In the genomic region with DNA sequence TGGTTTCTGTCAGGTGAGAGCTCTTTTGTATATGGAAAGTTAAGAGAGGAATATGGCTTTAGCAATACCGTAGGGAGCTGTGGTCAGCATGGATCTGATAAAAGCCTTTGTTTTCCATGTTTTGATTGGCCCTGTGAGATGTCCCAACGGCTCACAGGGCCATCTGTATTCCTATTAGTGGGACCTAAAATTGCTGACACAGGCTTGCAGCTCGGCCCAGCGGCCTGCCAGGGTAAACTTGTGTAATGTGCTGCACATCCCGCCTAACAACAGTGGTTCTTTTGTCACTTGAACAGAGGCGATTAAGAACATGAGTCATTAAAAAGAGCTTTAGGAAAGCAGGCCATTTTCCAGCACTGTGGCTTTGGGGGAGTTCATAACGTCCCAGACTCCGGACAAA, we compare ENCODE assay signal across 8 mouse cellular contexts.
DNase-seq lines count a peak whose midpoint lies in the region; ATAC-seq lines count a peak whose summit lies in the region.

No protein-coding gene starts in this region.

- H3K27ac ChIP-seq in embryonic facial prominence, embryonic 15.5 days (replicated peaks) = no peak overlapping the region
- H3K27ac ChIP-seq in heart, embryonic 12.5 days (ENCODE audit: poor library complexity, severe bottlenecking) = peak overlapping the region; percentile 31
- H3K27ac ChIP-seq in limb, embryonic 15.5 days = no peak overlapping the region; the same call in 1 of the 2 replicates

- ATAC-seq in embryonic facial prominence, embryonic 15.5 days (ENCODE audit: insufficient number of reproducible peaks, low FRiP score, low TSS enrichment, low read depth) = peak; percentile 54; the same call in 1 of the 2 replicates
- ATAC-seq in heart, embryonic 12.5 days (ENCODE audit: insufficient number of reproducible peaks, low FRiP score) = peak; percentile 92
- ATAC-seq in limb, embryonic 15.5 days (ENCODE audit: insufficient number of reproducible peaks, low FRiP score, low TSS enrichment, low read depth) = peak; percentile 71

- H3K9ac ChIP-seq in embryonic facial prominence, embryonic 15.5 days = no peak overlapping the region
- no peak overlapping the region for H3K9ac ChIP-seq in heart, embryonic 12.5 days
- H3K9ac ChIP-seq in limb, embryonic 15.5 days = no peak overlapping the region

- 0 out of 2 replicates have a peak, but pooled peaks cover 8% of the 10 kb centered on the region for H3K4me1 ChIP-seq in embryonic facial prominence, embryonic 15.5 days
- 0 out of 2 replicates have a peak, but pooled peaks cover 2% of the 10 kb centered on the region for H3K4me1 ChIP-seq in heart, embryonic 12.5 days (replicated peaks)
- peaks cover 6% of the 10 kb centered on the region; the same call in 1 of the 2 replicates for H3K4me1 ChIP-seq in limb, embryonic 15.5 days

- H3K27me3 ChIP-seq in embryonic facial prominence, embryonic 15.5 days = no peaks in the 10 kb centered on the region
- H3K27me3 ChIP-seq in heart, embryonic 12.5 days (replicated peaks) = no peaks in the 10 kb centered on the region
- no peaks in the 10 kb centered on the region for H3K27me3 ChIP-seq in limb, embryonic 15.5 days

- no peaks in the 10 kb centered on the region for H3K9me3 ChIP-seq in embryonic facial prominence, embryonic 15.5 days (replicated peaks)
- H3K9me3 ChIP-seq in heart, embryonic 12.5 days (replicated peaks) = no peaks in the 10 kb centered on the region
- H3K9me3 ChIP-seq in limb, embryonic 15.5 days = no peaks in the 10 kb centered on the region

- H3K36me3 ChIP-seq in embryonic facial prominence, embryonic 15.5 days = no peaks in the 10 kb centered on the region
- H3K36me3 ChIP-seq in heart, embryonic 12.5 days = no peaks in the 10 kb centered on the region
- no peaks in the 10 kb centered on the region for H3K36me3 ChIP-seq in limb, embryonic 15.5 days

- 8% methylated on average over 8 of the region's 8 CpGs for WGBS in embryonic facial prominence, embryonic 15.5 days
- WGBS in heart, embryonic 12.5 days = 36% methylated on average over 8 of the region's 8 CpGs
- WGBS in limb, embryonic 15.5 days = 20% methylated on average over 8 of the region's 8 CpGs

- no peak overlapping the region for H3K4me2 ChIP-seq in embryonic facial prominence, embryonic 15.5 days (replicated peaks)
- no peak overlapping the region for H3K4me2 ChIP-seq in heart, embryonic 12.5 days
- no peak overlapping the region for H3K4me2 ChIP-seq in limb, embryonic 15.5 days

- DNase-seq in ovary, adult 18-20 months (ENCODE audit: low spot score) = peak; percentile 23
- no peak for DNase-seq in ovary, postnatal 10 days (ENCODE audit: low spot score)
- DNase-seq in skeletal muscle tissue, adult 2 months (ENCODE audit: low read depth, low spot score) = peak; percentile 57
- DNase-seq in cerebellum, postnatal 36 days = no peak
- DNase-seq in cerebellum, postnatal 14 days = no peak

- H3K4me3 ChIP-seq in embryonic facial prominence, embryonic 15.5 days (replicated peaks) = no peak overlapping the region
- H3K4me3 ChIP-seq in heart, embryonic 12.5 days = no peak overlapping the region
- H3K4me3 ChIP-seq in limb, embryonic 15.5 days = no peak overlapping the region

Comparison
In these comparisons a context has a peak if more than half of its experiments do, and no peak if none do; other contexts are left out.
1. DNase-seq: peak in ovary, adult 18-20 months (single experiment) and skeletal muscle tissue, adult 2 months (single experiment); none in ovary, postnatal 10 days (single experiment), cerebellum, postnatal 36 days (0 of 2) and cerebellum, postnatal 14 days (0 of 2).
2. Peak in every context shown above with its lines, with median percentiles within 50 percentile points of each other: ATAC-seq.